Mouse (Mus musculus): ENCODE results near the gene Vwa7. TPM values are rescaled to one million over a fixed set of nuclear protein-coding genes. Genes with fewer than 3 reads are reported as not detected.
A peak's percentile ranks its signal among the peaks of the same experiment; 100 is the strongest.
"Not testable (repeated sequence)": the region's sequence is repeated elsewhere in the genome, so short reads cannot be mapped to it uniquely, and the experiment has no call there.

The Vwa7 gene
- polyA plus RNA-seq, 1 experiment, result 1.2 TPM

- 8% methylated on average over 19 of the region's 19 CpGs for WGBS
- H3K27ac ChIP-seq (ENCODE audit: control insufficient read depth, insufficient read depth, low read depth, low read length, poor library complexity), result peak overlapping the region; percentile 43
- peaks cover 7% of the 10 kb centered on the region for H3K4me1 ChIP-seq (ENCODE audit: control insufficient read depth, insufficient read depth, low read length)
- H3K4me3 ChIP-seq (replicated peaks; ENCODE audit: control insufficient read depth, low read depth, low read length), result peak overlapping the region; percentile 3
- TF ChIP-seq POLR2A (IDR thresholded peaks at IDR 0.05; ENCODE audit: borderline replicate concordance, control insufficient read depth, low read depth, low read length) (0 out of 2 replicates have a peak, but pooled peaks have one; percentile 45), CTCF (IDR thresholded peaks at IDR 0.05; ENCODE audit: control insufficient read depth, insufficient read depth, low read length) (peak; percentile 76)
Measured at GRCm38 (mm10) chr17:35029691-35030532, 13.5 kb downstream of the Vwa7 start.

- no peak overlapping the region for H3K27ac ChIP-seq (ENCODE audit: control insufficient read depth, insufficient read depth, low read depth, low read length, poor library complexity)
- H3K4me1 ChIP-seq (ENCODE audit: control insufficient read depth, insufficient read depth, low read length), result peaks cover 7% of the 10 kb centered on the region
- TF ChIP-seq POLR2A (IDR thresholded peaks at IDR 0.05; ENCODE audit: borderline replicate concordance, control insufficient read depth, low read depth, low read length) (no peak), CTCF (IDR thresholded peaks at IDR 0.05; ENCODE audit: control insufficient read depth, insufficient read depth, low read length) (no peak)
- H3K4me3 ChIP-seq (replicated peaks; ENCODE audit: control insufficient read depth, low read depth, low read length), result no peak overlapping the region
- WGBS, result 94% methylated on average over 11 of the region's 11 CpGs
Measured at GRCm38 (mm10) chr17:35031272-35031671, 14.9 kb downstream of the Vwa7 start.

GRCm38 (mm10) chr17:35031880-35032279 is 15.5 kb downstream of the Vwa7 start:
- no peak overlapping the region for H3K27ac ChIP-seq (ENCODE audit: control insufficient read depth, insufficient read depth, low read depth, low read length, poor library complexity)
- peaks cover 7% of the 10 kb centered on the region for H3K4me1 ChIP-seq (ENCODE audit: control insufficient read depth, insufficient read depth, low read length)
- WGBS, result 75% methylated on average over 7 of the region's 7 CpGs
- TF ChIP-seq CTCF (IDR thresholded peaks at IDR 0.05; ENCODE audit: control insufficient read depth, insufficient read depth, low read length) (no peak), POLR2A (IDR thresholded peaks at IDR 0.05; ENCODE audit: borderline replicate concordance, control insufficient read depth, low read depth, low read length) (no peak)
- H3K4me3 ChIP-seq (replicated peaks; ENCODE audit: control insufficient read depth, low read depth, low read length), result no peak overlapping the region

GRCm38 (mm10) chr17:35032323-35032870 is 16.0 kb downstream of the Vwa7 start:
- Histone ChIP-seq H3K27ac (ENCODE audit: control insufficient read depth, insufficient read depth, low read depth, low read length, poor library complexity) (no peak overlapping the region), H3K4me1 (ENCODE audit: control insufficient read depth, insufficient read depth, low read length) (peaks cover 7% of the 10 kb centered on the region), H3K4me3 (replicated peaks; ENCODE audit: control insufficient read depth, low read depth, low read length) (no peak overlapping the region)
- peak; percentile 31; the same call in 1 of the 2 replicates for TF ChIP-seq CTCF (IDR thresholded peaks at IDR 0.05; ENCODE audit: control insufficient read depth, insufficient read depth, low read length)
- no peak for TF ChIP-seq POLR2A (IDR thresholded peaks at IDR 0.05; ENCODE audit: borderline replicate concordance, control insufficient read depth, low read depth, low read length)
- WGBS, result 66% methylated on average over 8 of the region's 8 CpGs

- H3K27ac ChIP-seq (ENCODE audit: control insufficient read depth, insufficient read depth, low read depth, low read length, poor library complexity); H3K4me1 ChIP-seq (ENCODE audit: control insufficient read depth, insufficient read depth, low read length); H3K4me3 ChIP-seq (replicated peaks; ENCODE audit: control insufficient read depth, low read depth, low read length): not testable (repeated sequence)
- 68% methylated on average over 1 of the region's 1 CpGs for WGBS
Measured at GRCm38 (mm10) chr17:35033703-35034102, 17.3 kb downstream of the Vwa7 start.

GRCm38 (mm10) chr17:35034896-35035295 is 18.5 kb downstream of the Vwa7 start:
- no peak for TF ChIP-seq CTCF (IDR thresholded peaks at IDR 0.05; ENCODE audit: control insufficient read depth, insufficient read depth, low read length)
- TF ChIP-seq POLR2A (IDR thresholded peaks at IDR 0.05; ENCODE audit: borderline replicate concordance, control insufficient read depth, low read depth, low read length), result no peak
- WGBS, result 60% methylated on average over 6 of the region's 6 CpGs
- H3K27ac ChIP-seq (ENCODE audit: control insufficient read depth, insufficient read depth, low read depth, low read length, poor library complexity), result no peak overlapping the region
- peaks cover 5% of the 10 kb centered on the region for H3K4me1 ChIP-seq (ENCODE audit: control insufficient read depth, insufficient read depth, low read length)
- no peak overlapping the region for H3K4me3 ChIP-seq (replicated peaks; ENCODE audit: control insufficient read depth, low read depth, low read length)

GRCm38 (mm10) chr17:35039121-35039873 is 22.9 kb downstream of the Vwa7 start:
- Histone ChIP-seq H3K4me3 (replicated peaks; ENCODE audit: control insufficient read depth, low read depth, low read length) (no peak overlapping the region), H3K4me1 (ENCODE audit: control insufficient read depth, insufficient read depth, low read length) (no peaks in the 10 kb centered on the region), H3K27ac (ENCODE audit: control insufficient read depth, insufficient read depth, low read depth, low read length, poor library complexity) (no peak overlapping the region; the same call in 1 of the 2 replicates)
- TF ChIP-seq CTCF (IDR thresholded peaks at IDR 0.05; ENCODE audit: control insufficient read depth, insufficient read depth, low read length) (no peak), POLR2A (IDR thresholded peaks at IDR 0.05; ENCODE audit: borderline replicate concordance, control insufficient read depth, low read depth, low read length) (no peak)
- 85% methylated on average over 11 of the region's 11 CpGs for WGBS

GRCm38 (mm10) chr17:35043794-35044193 is 27.4 kb downstream of the Vwa7 start:
- WGBS, result 86% methylated on average over 4 of the region's 4 CpGs
- no peak overlapping the region for H3K27ac ChIP-seq (ENCODE audit: control insufficient read depth, insufficient read depth, low read depth, low read length, poor library complexity)
- H3K4me1 ChIP-seq (ENCODE audit: control insufficient read depth, insufficient read depth, low read length), result peaks cover 3% of the 10 kb centered on the region; the same call in 1 of the 2 replicates
- TF ChIP-seq POLR2A (IDR thresholded peaks at IDR 0.05; ENCODE audit: borderline replicate concordance, control insufficient read depth, low read depth, low read length) (no peak), CTCF (IDR thresholded peaks at IDR 0.05; ENCODE audit: control insufficient read depth, insufficient read depth, low read length) (no peak)
- H3K4me3 ChIP-seq (replicated peaks; ENCODE audit: control insufficient read depth, low read depth, low read length), result no peak overlapping the region

Measured in bone marrow, adult 2 months (tissue).